Mouse (Mus musculus): Measurements from ENCODE around the gene Gm49384.

- no peak for TF ChIP-seq CTCF (IDR thresholded peaks at IDR 0.05; ENCODE audit: low read depth, low read length)
- TF ChIP-seq POLR2AphosphoS5 (IDR thresholded peaks at IDR 0.05; ENCODE audit: insufficient replicate concordance, low read depth, low read length) = no peak
- no peak for TF ChIP-seq GATA1 (IDR thresholded peaks at IDR 0.05; ENCODE audit: borderline replicate concordance, low read length)
Measured at GRCm38 (mm10) chr12:69211057-69211456, 7.0 kb upstream of the Gm49384 start.
